Mouse (Mus musculus): ENCODE results near the gene Tmco4. TPM values are rescaled to one million over a fixed set of nuclear protein-coding genes. Genes with fewer than 3 reads are reported as not detected.

The Tmco4 gene
- polyA plus RNA-seq, 1 experiment: 3.2 TPM

DNA sequence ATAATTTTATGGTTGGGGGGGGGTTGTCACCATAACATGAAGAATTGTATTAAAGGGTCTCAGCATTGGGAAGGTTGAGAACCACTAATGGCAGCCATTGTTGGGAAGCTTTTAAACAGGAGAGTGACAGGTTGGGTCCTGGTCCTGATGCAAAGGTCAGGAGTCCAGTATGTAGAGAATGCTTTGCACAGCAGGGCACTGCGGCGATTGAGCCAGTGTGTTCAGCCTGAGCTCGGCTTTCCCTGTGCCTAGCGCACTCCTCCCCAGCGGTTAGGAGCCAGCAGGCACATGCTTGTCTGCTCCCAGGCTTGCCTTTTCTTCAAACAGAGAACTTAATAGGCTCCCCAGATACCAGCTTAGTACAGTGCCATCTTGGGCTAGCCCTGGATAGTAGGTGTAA lies 13.6 kb downstream of the Tmco4 start:
- no peaks in the 10 kb centered on the region for H3K4me1 ChIP-seq
- TF ChIP-seq GATA1 (IDR thresholded peaks at IDR 0.05; ENCODE audit: borderline replicate concordance, low read length) (no peak), FLI1 (IDR thresholded peaks at IDR 0.05; ENCODE audit: low read length) (no peak)
- H3K27me3 ChIP-seq (replicated peaks): peaks cover 6% of the 10 kb centered on the region
- H3K36me3 ChIP-seq (replicated peaks; ENCODE audit: low read length): no peaks in the 10 kb centered on the region
- no peak overlapping the region for H3K4me3 ChIP-seq (replicated peaks)
- H3K9me3 ChIP-seq: peaks cover 12% of the 10 kb centered on the region

DNA sequence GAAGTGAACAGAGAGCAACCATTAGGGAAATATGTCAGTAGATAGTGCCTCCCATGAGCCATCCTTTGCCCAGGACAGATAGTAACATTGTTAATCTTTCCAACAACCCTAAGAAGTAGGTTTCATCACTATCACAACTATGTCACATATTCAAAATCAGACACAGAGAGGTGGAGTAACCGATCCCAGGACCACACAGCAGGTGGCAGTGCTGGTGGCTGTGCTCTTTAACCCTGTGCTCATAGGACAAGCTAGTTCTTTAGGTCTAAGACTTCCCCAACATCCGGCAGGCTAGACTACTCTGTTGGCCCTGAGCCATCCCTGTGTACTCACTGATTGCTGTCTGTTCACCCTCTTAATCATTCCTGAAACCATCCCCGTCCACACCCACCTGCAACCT lies 21.7 kb downstream of the Tmco4 start:
- Histone ChIP-seq H3K9me3 (peaks cover 23% of the 10 kb centered on the region), H3K4me3 (replicated peaks) (no peak overlapping the region), H3K27me3 (replicated peaks) (peaks cover 7% of the 10 kb centered on the region), H3K36me3 (replicated peaks; ENCODE audit: low read length) (peaks cover 23% of the 10 kb centered on the region), H3K4me1 (no peaks in the 10 kb centered on the region)
- TF ChIP-seq GATA1 (IDR thresholded peaks at IDR 0.05; ENCODE audit: borderline replicate concordance, low read length): no peak
- TF ChIP-seq FLI1 (IDR thresholded peaks at IDR 0.05; ENCODE audit: low read length): no peak

- TF ChIP-seq GATA1 (IDR thresholded peaks at IDR 0.05; ENCODE audit: borderline replicate concordance, low read length): no peak
- no peak for TF ChIP-seq FLI1 (IDR thresholded peaks at IDR 0.05; ENCODE audit: low read length)
- Histone ChIP-seq H3K4me1 (peaks cover 3% of the 10 kb centered on the region; the same call in 1 of the 2 replicates), H3K9me3 (peaks cover 27% of the 10 kb centered on the region), H3K4me3 (replicated peaks) (no peak overlapping the region), H3K27me3 (replicated peaks) (peaks cover 5% of the 10 kb centered on the region), H3K36me3 (replicated peaks; ENCODE audit: low read length) (peaks cover 23% of the 10 kb centered on the region)
These were observed 23.7 kb downstream of the Tmco4 start for GRCm38 (mm10) chr4:138996410-138996809.

- peaks cover 5% of the 10 kb centered on the region for H3K27me3 ChIP-seq (replicated peaks)
- no peak overlapping the region for H3K4me3 ChIP-seq (replicated peaks)
- TF ChIP-seq GATA1 (IDR thresholded peaks at IDR 0.05; ENCODE audit: borderline replicate concordance, low read length) (no peak), FLI1 (IDR thresholded peaks at IDR 0.05; ENCODE audit: low read length) (no peak)
- H3K4me1 ChIP-seq: peaks cover 3% of the 10 kb centered on the region; the same call in 1 of the 2 replicates
- H3K9me3 ChIP-seq: peaks cover 27% of the 10 kb centered on the region
- peaks cover 23% of the 10 kb centered on the region for H3K36me3 ChIP-seq (replicated peaks; ENCODE audit: low read length)
These were observed 24.4 kb downstream of the Tmco4 start for GRCm38 (mm10) chr4:138997121-138997520.

DNA sequence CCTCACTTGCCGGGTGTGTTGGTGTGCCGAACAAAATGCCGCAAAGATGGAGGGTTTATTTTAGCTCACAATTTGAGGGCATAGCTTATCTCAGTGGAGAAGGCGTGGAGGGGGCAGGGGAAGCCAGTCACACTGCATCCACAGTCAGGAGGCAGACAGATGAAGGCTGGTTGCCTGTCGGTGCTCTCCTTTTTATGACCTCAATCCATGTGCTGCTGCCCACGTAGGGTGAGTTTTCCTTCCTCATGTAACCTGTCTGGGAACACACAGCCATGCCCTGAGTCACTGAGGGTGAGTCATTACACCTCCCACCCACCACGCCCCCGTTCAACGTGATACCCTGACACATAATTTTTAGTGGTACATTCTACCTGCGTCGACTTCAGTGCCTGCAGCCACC lies 25.9 kb downstream of the Tmco4 start:
- Histone ChIP-seq H3K36me3 (replicated peaks; ENCODE audit: low read length) (peaks cover 23% of the 10 kb centered on the region), H3K9me3 (peaks cover 27% of the 10 kb centered on the region), H3K27me3 (replicated peaks) (peaks cover 5% of the 10 kb centered on the region), H3K4me3 (replicated peaks) (no peak overlapping the region), H3K4me1 (peaks cover 3% of the 10 kb centered on the region; the same call in 1 of the 2 replicates)
- TF ChIP-seq GATA1 (IDR thresholded peaks at IDR 0.05; ENCODE audit: borderline replicate concordance, low read length) (no peak), FLI1 (IDR thresholded peaks at IDR 0.05; ENCODE audit: low read length) (no peak)

DNA sequence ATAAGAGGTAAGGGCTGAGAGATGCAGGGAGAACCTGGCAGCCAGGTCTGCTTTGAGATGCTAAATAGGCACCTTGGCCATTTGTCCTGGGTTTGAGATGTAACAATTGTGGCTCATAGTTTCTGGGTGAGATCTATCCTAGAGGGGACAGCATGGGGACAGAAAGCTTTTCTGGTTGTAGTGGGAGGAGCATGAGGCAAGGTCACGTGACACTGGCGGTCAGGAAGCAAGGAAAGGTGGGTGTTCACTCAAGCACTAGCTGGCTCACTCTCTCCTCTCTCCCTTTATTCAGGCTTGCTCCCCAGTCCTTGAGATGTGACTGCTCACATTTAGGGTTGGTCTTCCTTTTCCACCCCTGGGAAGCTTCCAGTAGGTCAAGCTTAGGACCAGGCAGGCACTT lies 28.3 kb downstream of the Tmco4 start:
- Histone ChIP-seq H3K4me1 (peaks cover 3% of the 10 kb centered on the region; the same call in 1 of the 2 replicates), H3K4me3 (replicated peaks) (no peak overlapping the region), H3K27me3 (replicated peaks) (peaks cover 9% of the 10 kb centered on the region), H3K36me3 (replicated peaks; ENCODE audit: low read length) (peaks cover 23% of the 10 kb centered on the region), H3K9me3 (peaks cover 27% of the 10 kb centered on the region)
- TF ChIP-seq GATA1 (IDR thresholded peaks at IDR 0.05; ENCODE audit: borderline replicate concordance, low read length) (no peak), FLI1 (IDR thresholded peaks at IDR 0.05; ENCODE audit: low read length) (no peak)

GRCm38 (mm10) chr4:139001433-139001832 lies 28.7 kb downstream of the Tmco4 start:
- H3K36me3 ChIP-seq (replicated peaks; ENCODE audit: low read length): peaks cover 19% of the 10 kb centered on the region

GRCm38 (mm10) chr4:139004067-139004466 lies 31.4 kb downstream of the Tmco4 start:
- no peak for TF ChIP-seq FLI1 (IDR thresholded peaks at IDR 0.05; ENCODE audit: low read length)
- TF ChIP-seq GATA1 (IDR thresholded peaks at IDR 0.05; ENCODE audit: borderline replicate concordance, low read length): no peak
- peaks cover 3% of the 10 kb centered on the region; the same call in 1 of the 2 replicates for H3K4me1 ChIP-seq
- peaks cover 20% of the 10 kb centered on the region for H3K27me3 ChIP-seq (replicated peaks)
- H3K36me3 ChIP-seq (replicated peaks; ENCODE audit: low read length): peaks cover 3% of the 10 kb centered on the region
- H3K4me3 ChIP-seq (replicated peaks): no peak overlapping the region
- peaks cover 8% of the 10 kb centered on the region; the same call in 1 of the 2 replicates for H3K9me3 ChIP-seq

More at GRCm38 (mm10) chr4:139001433-139001832, 28.7 kb downstream of the Tmco4 start:
- H3K27me3 ChIP-seq (replicated peaks): peaks cover 10% of the 10 kb centered on the region
- H3K4me3 ChIP-seq (replicated peaks): no peak overlapping the region
- peaks cover 24% of the 10 kb centered on the region for H3K9me3 ChIP-seq
- H3K4me1 ChIP-seq: peaks cover 3% of the 10 kb centered on the region; the same call in 1 of the 2 replicates
- TF ChIP-seq FLI1 (IDR thresholded peaks at IDR 0.05; ENCODE audit: low read length) (no peak), GATA1 (IDR thresholded peaks at IDR 0.05; ENCODE audit: borderline replicate concordance, low read length) (no peak)

DNA sequence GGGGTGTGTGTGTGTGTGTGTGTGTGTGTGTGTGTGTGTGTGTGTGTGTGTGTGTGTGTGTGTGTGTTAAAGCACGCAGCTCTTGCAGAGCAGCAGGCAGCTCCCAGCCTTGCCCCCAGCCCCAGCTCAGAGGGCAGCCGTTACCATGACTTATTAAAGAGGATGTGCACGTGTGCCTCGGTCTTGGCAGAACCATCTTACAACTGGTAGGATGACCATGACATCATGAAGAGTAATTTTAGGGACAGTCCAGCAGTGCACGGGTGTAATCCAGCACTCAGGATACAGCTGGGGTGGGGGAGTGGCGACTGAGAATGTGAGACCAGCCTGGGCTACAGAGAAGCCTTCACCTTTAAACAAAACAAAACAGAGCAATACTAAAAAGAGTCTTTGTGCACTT lies 32.5 kb downstream of the Tmco4 start:
- no peak for TF ChIP-seq FLI1 (IDR thresholded peaks at IDR 0.05; ENCODE audit: low read length)
- no peak for TF ChIP-seq GATA1 (IDR thresholded peaks at IDR 0.05; ENCODE audit: borderline replicate concordance, low read length)
- Histone ChIP-seq H3K4me1 (peaks cover 3% of the 10 kb centered on the region; the same call in 1 of the 2 replicates), H3K27me3 (replicated peaks) (peaks cover 20% of the 10 kb centered on the region), H3K9me3 (no peaks in the 10 kb centered on the region), H3K4me3 (replicated peaks) (no peak overlapping the region), H3K36me3 (replicated peaks; ENCODE audit: low read length) (no peaks in the 10 kb centered on the region)

DNA sequence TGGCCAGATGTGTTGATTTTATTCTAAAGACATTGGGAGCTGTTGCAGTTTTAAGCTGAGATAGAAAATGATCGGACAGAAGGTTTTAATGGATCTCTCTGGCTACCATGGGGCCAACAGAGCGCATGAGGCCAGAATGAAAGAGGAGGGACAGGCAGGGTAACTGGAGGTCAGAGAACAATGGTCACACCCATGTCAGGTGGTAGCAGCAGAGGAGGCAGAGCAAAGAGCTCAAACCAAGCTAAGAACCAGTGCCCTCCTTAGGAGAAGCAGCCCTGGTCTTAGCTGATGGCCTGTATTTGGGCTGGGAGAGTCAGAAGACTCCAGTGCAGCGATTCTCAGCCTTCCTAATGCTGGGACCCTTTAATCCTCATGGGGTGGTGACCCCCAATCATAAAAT lies 34.7 kb downstream of the Tmco4 start:
- no peaks in the 10 kb centered on the region for H3K36me3 ChIP-seq (replicated peaks; ENCODE audit: low read length)
- H3K27me3 ChIP-seq (replicated peaks): peaks cover 20% of the 10 kb centered on the region
- no peaks in the 10 kb centered on the region for H3K9me3 ChIP-seq
- TF ChIP-seq FLI1 (IDR thresholded peaks at IDR 0.05; ENCODE audit: low read length) (no peak), GATA1 (IDR thresholded peaks at IDR 0.05; ENCODE audit: borderline replicate concordance, low read length) (no peak)
- no peaks in the 10 kb centered on the region for H3K4me1 ChIP-seq
- H3K4me3 ChIP-seq (replicated peaks): no peak overlapping the region
